ENCODE assay signal across 8 mouse cellular contexts in genomic region chr1:75477966-75478290, GRCm38 (mm10). TPM values are rescaled to one million over a fixed set of nuclear protein-coding genes. Genes with fewer than 3 reads are reported as not detected.
DNase-seq lines count a peak whose midpoint lies in the region; ATAC-seq and TF ChIP-seq lines count a peak whose summit lies in the region.

No protein-coding gene starts in this region.

- DNase-seq in lung, embryonic 14.5 days: no peak
- no peak for DNase-seq in lung, postnatal 10 days
- no peak for DNase-seq in limb, embryonic 10.5 days (ENCODE audit: low spot score)
- no peak for DNase-seq in yolk sac, embryonic 10.5 days (ENCODE audit: low spot score)
- no peak for DNase-seq in left cerebral cortex, adult 18-20 months (ENCODE audit: low spot score in 2 of 2)
- DNase-seq in adrenal gland, postnatal 25 days: no peak

- H3K4me1 ChIP-seq in lung, embryonic 14.5 days (ENCODE audit: insufficient read depth): 0 out of 2 replicates have a peak, but pooled peaks cover 12% of the 10 kb centered on the region
- peaks cover 35% of the 10 kb centered on the region for H3K4me1 ChIP-seq in embryonic facial prominence, embryonic 15.5 days
- H3K4me1 ChIP-seq in limb, embryonic 10.5 days: peaks cover 43% of the 10 kb centered on the region
- peaks cover 65% of the 10 kb centered on the region for H3K4me1 ChIP-seq in neural tube, embryonic 15.5 days

- peak overlapping the region; percentile 72 for H3K4me3 ChIP-seq in lung, embryonic 14.5 days (ENCODE audit: low read depth, low read length)
- peak overlapping the region; percentile 79 for H3K4me3 ChIP-seq in embryonic facial prominence, embryonic 15.5 days (replicated peaks)
- H3K4me3 ChIP-seq in limb, embryonic 10.5 days: peak overlapping the region; percentile 88
- peak overlapping the region; percentile 61 for H3K4me3 ChIP-seq in neural tube, embryonic 15.5 days (replicated peaks)

- peak overlapping the region; percentile 79 for H3K4me2 ChIP-seq in lung, embryonic 14.5 days
- H3K4me2 ChIP-seq in embryonic facial prominence, embryonic 15.5 days (replicated peaks): peak overlapping the region; percentile 73
- H3K4me2 ChIP-seq in neural tube, embryonic 15.5 days: peak overlapping the region; percentile 91

- no peak for TF ChIP-seq CTCF in lung, embryonic 14.5 days (IDR thresholded peaks at IDR 0.05; ENCODE audit: low read depth)

- no peaks in the 10 kb centered on the region for H3K9me3 ChIP-seq in lung, embryonic 14.5 days (ENCODE audit: low read depth, low read length)
- no peaks in the 10 kb centered on the region for H3K9me3 ChIP-seq in embryonic facial prominence, embryonic 15.5 days (replicated peaks)
- H3K9me3 ChIP-seq in limb, embryonic 10.5 days (replicated peaks): no peaks in the 10 kb centered on the region
- no peaks in the 10 kb centered on the region for H3K9me3 ChIP-seq in neural tube, embryonic 15.5 days (replicated peaks)

- no peak overlapping the region for H3K27ac ChIP-seq in lung, embryonic 14.5 days (ENCODE audit: low read depth)
- H3K27ac ChIP-seq in embryonic facial prominence, embryonic 15.5 days (replicated peaks): no peak overlapping the region
- no peak overlapping the region for H3K27ac ChIP-seq in limb, embryonic 10.5 days
- no peak overlapping the region; the same call in 1 of the 2 replicates for H3K27ac ChIP-seq in neural tube, embryonic 15.5 days (replicated peaks)

- H3K36me3 ChIP-seq in lung, embryonic 14.5 days (ENCODE audit: insufficient read depth): peaks cover 33% of the 10 kb centered on the region
- H3K36me3 ChIP-seq in embryonic facial prominence, embryonic 15.5 days: peaks cover 40% of the 10 kb centered on the region
- H3K36me3 ChIP-seq in limb, embryonic 10.5 days: peaks cover 43% of the 10 kb centered on the region
- H3K36me3 ChIP-seq in neural tube, embryonic 15.5 days: peaks cover 43% of the 10 kb centered on the region

- WGBS in lung, embryonic 14.5 days: 37% methylated on average over 3 of the region's 3 CpGs
- 42% methylated on average over 3 of the region's 3 CpGs for WGBS in embryonic facial prominence, embryonic 15.5 days
- WGBS in limb, embryonic 10.5 days: 49% methylated on average over 3 of the region's 3 CpGs
- WGBS in neural tube, embryonic 15.5 days: 46% methylated on average over 3 of the region's 3 CpGs

- ATAC-seq in lung, embryonic 14.5 days (ENCODE audit: insufficient read depth): no peak
- no peak for ATAC-seq in embryonic facial prominence, embryonic 15.5 days (ENCODE audit: insufficient number of reproducible peaks, low FRiP score, low TSS enrichment, low read depth)
- ATAC-seq in neural tube, embryonic 15.5 days (ENCODE audit: low FRiP score): no peak

- H3K27me3 ChIP-seq in lung, embryonic 14.5 days (ENCODE audit: insufficient read depth, low read length): peaks cover 32% of the 10 kb centered on the region
- peaks cover 29% of the 10 kb centered on the region for H3K27me3 ChIP-seq in embryonic facial prominence, embryonic 15.5 days
- H3K27me3 ChIP-seq in limb, embryonic 10.5 days (ENCODE audit: low read depth, poor library complexity, severe bottlenecking): peaks cover 73% of the 10 kb centered on the region
- H3K27me3 ChIP-seq in neural tube, embryonic 15.5 days (replicated peaks): peaks cover 11% of the 10 kb centered on the region

- H3K9ac ChIP-seq in lung, embryonic 14.5 days: no peak overlapping the region
- H3K9ac ChIP-seq in embryonic facial prominence, embryonic 15.5 days: no peak overlapping the region
- H3K9ac ChIP-seq in neural tube, embryonic 15.5 days (replicated peaks): peak overlapping the region; percentile 64

RNA-seq across cellular contexts. Expression of gene Chpf, which starts 1.2 kb away (rescaled TPM):
- polyA plus RNA-seq in lung, embryonic 14.5 days (2014; fragmentation: Nextera tagmentation; extraction: Ambion mirVana): 32.8 and 35.1 TPM in 2 replicates
- polyA plus RNA-seq in embryonic facial prominence, embryonic 15.5 days (2015; fragmentation: Nextera tagmentation; extraction: Ambion mirVana): 51.3 and 54.5 TPM in 2 replicates
- 23.7 and 28.8 TPM in 2 replicates for polyA plus RNA-seq in limb, embryonic 10.5 days (2016; fragmentation: Nextera tagmentation; extraction: Ambion mirVana)
- polyA plus RNA-seq in neural tube, embryonic 15.5 days (2015; fragmentation: Nextera tagmentation; extraction: Ambion mirVana): 48.3 and 51.7 TPM in 2 replicates
- 10 to 100 TPM; 87.2 to 93.6 TPM for total RNA-seq in left cerebral cortex, adult 18-20 months (2021)
- 46.9 and 50.1 TPM in 2 replicates for total RNA-seq in adrenal gland, postnatal 25 days (2021)

RNA-seq across cellular contexts. Expression of gene Tmem198, which starts 1.4 kb away (rescaled TPM):
- 0.26 and 0.72 TPM in 2 replicates for polyA plus RNA-seq in lung, embryonic 14.5 days (2014; fragmentation: Nextera tagmentation; extraction: Ambion mirVana)
- 1.3 and 1.4 TPM in 2 replicates for polyA plus RNA-seq in embryonic facial prominence, embryonic 15.5 days (2015; fragmentation: Nextera tagmentation; extraction: Ambion mirVana)
- polyA plus RNA-seq in limb, embryonic 10.5 days (2016; fragmentation: Nextera tagmentation; extraction: Ambion mirVana): 0.35 and 0.69 TPM in 2 replicates
- polyA plus RNA-seq in neural tube, embryonic 15.5 days (2015; fragmentation: Nextera tagmentation; extraction: Ambion mirVana): 40.2 and 50.7 TPM in 2 replicates
- total RNA-seq in left cerebral cortex, adult 18-20 months (2021): 100 to 1,000 TPM in 1 of 2 experiments, 10 to 100 TPM in 1; 93.8 to 107 TPM
- 2.8 and 4.1 TPM in 2 replicates for total RNA-seq in adrenal gland, postnatal 25 days (2021)

RNA-seq across cellular contexts. Expression of gene Asic4, which starts 27.7 kb away (rescaled TPM):
- polyA plus RNA-seq in lung, embryonic 14.5 days (2014; fragmentation: Nextera tagmentation; extraction: Ambion mirVana): 0.12 and 0.18 TPM in 2 replicates
- 0.65 and 0.84 TPM in 2 replicates for polyA plus RNA-seq in embryonic facial prominence, embryonic 15.5 days (2015; fragmentation: Nextera tagmentation; extraction: Ambion mirVana)
- 0.31 and 0.59 TPM in 2 replicates for polyA plus RNA-seq in limb, embryonic 10.5 days (2016; fragmentation: Nextera tagmentation; extraction: Ambion mirVana)
- 22.9 and 31.6 TPM in 2 replicates for polyA plus RNA-seq in neural tube, embryonic 15.5 days (2015; fragmentation: Nextera tagmentation; extraction: Ambion mirVana)
- 10 to 100 TPM; 16.2 to 19.6 TPM for total RNA-seq in left cerebral cortex, adult 18-20 months (2021)
- total RNA-seq in adrenal gland, postnatal 25 days (2021): 4.8 and 6.9 TPM in 2 replicates

RNA-seq across cellular contexts. Expression of gene Obsl1, which starts 28.3 kb away (rescaled TPM):
- 83.9 and 93.3 TPM in 2 replicates for polyA plus RNA-seq in lung, embryonic 14.5 days (2014; fragmentation: Nextera tagmentation; extraction: Ambion mirVana)
- 104 and 108 TPM in 2 replicates for polyA plus RNA-seq in embryonic facial prominence, embryonic 15.5 days (2015; fragmentation: Nextera tagmentation; extraction: Ambion mirVana)
- polyA plus RNA-seq in limb, embryonic 10.5 days (2016; fragmentation: Nextera tagmentation; extraction: Ambion mirVana): 68.0 and 75.5 TPM in 2 replicates
- polyA plus RNA-seq in neural tube, embryonic 15.5 days (2015; fragmentation: Nextera tagmentation; extraction: Ambion mirVana): 33.1 and 37.6 TPM in 2 replicates
- 10 to 100 TPM; 26.6 to 29.6 TPM for total RNA-seq in left cerebral cortex, adult 18-20 months (2021)
- total RNA-seq in adrenal gland, postnatal 25 days (2021): 83.1 and 107 TPM in 2 replicates

RNA-seq across cellular contexts. Expression of gene Inha, which starts 28.9 kb away (rescaled TPM):
- 1.7 and 2.1 TPM in 2 replicates for polyA plus RNA-seq in lung, embryonic 14.5 days (2014; fragmentation: Nextera tagmentation; extraction: Ambion mirVana)
- polyA plus RNA-seq in embryonic facial prominence, embryonic 15.5 days (2015; fragmentation: Nextera tagmentation; extraction: Ambion mirVana): 14.7 and 15.7 TPM in 2 replicates
- polyA plus RNA-seq in limb, embryonic 10.5 days (2016; fragmentation: Nextera tagmentation; extraction: Ambion mirVana): 2.4 and 4.2 TPM in 2 replicates
- polyA plus RNA-seq in neural tube, embryonic 15.5 days (2015; fragmentation: Nextera tagmentation; extraction: Ambion mirVana): 18.1 and 23.5 TPM in 2 replicates
- 10 to 100 TPM; 21.5 to 25.2 TPM for total RNA-seq in left cerebral cortex, adult 18-20 months (2021)
- total RNA-seq in adrenal gland, postnatal 25 days (2021): 42.4 and 44.1 TPM in 2 replicates

Comparison
In these comparisons a context has a peak if more than half of its experiments do, and no peak if none do; other contexts are left out.
1. RNA of gene Tmem198, which starts 1.4 kb away (polyA plus RNA-seq): 40.2 to 50.7 TPM in neural tube, embryonic 15.5 days; 1.3 to 1.4 TPM in embryonic facial prominence, embryonic 15.5 days, 0.35 to 0.69 TPM in limb, embryonic 10.5 days and 0.26 to 0.72 TPM in lung, embryonic 14.5 days; every median in the first group is over 10 times any median in the second.
2. RNA of gene Asic4, which starts 27.7 kb away (polyA plus RNA-seq): 22.9 to 31.6 TPM in neural tube, embryonic 15.5 days; 0.65 to 0.84 TPM in embryonic facial prominence, embryonic 15.5 days, 0.31 to 0.59 TPM in limb, embryonic 10.5 days and 0.12 to 0.18 TPM in lung, embryonic 14.5 days; every median in the first group is over 10 times any median in the second.
3. Peak in every context shown above with its lines, with median percentiles within 50 percentile points of each other: H3K4me2 ChIP-seq and H3K4me3 ChIP-seq.